Mouse (Mus musculus) T-helper 2 cell (primary cell): Measurements from ENCODE around the gene Sbf1.

ENCODE experiments used
- in situ Hi-C: fragments of 300-600 bp; cut with MboI, MseI; formaldehyde crosslinking; loops from one replicate; pipeline ENCODE4 v1.15.1; 2025; ENCODE audit warnings: high pct_unique_total_duplicates

The Sbf1 gene

GRCm38 (mm10) chr15:89322670-89323522, 7.8 kb upstream of the Sbf1 start, which contains the start of gene Adm2:
TSS of gene Adm2 (plus strand) at chr15:89322720.
- in situ Hi-C loops = no loop called here

DNA sequence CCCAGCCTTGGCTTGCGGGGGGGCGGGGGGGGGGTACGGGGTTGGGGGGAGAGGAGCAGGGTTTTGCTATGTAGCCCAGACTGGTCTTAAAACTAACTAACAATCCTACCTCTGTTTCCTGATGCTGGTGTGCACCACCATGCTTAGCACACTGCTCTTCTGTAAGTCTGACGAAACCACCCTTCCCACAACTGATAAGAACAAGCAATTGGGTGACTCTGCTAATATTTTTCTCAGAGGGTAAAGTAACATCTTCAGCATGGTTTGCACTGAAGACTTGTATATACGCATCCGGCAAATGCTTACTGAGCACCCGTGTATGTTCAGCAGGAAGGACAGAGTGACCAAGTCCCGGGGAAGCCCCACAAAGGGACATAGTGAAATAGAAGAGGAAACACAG, 6.2 kb upstream of the Sbf1 start:
- in situ Hi-C loops = no loop called here

- in situ Hi-C loops = no loop called here
Measured at GRCm38 (mm10) chr15:89316146-89316545, 1.0 kb upstream of the Sbf1 start.

GRCm38 (mm10) chr15:89314511-89315189, 461 bp downstream of the Sbf1 start:
- in situ Hi-C loops = no loop called here

DNA sequence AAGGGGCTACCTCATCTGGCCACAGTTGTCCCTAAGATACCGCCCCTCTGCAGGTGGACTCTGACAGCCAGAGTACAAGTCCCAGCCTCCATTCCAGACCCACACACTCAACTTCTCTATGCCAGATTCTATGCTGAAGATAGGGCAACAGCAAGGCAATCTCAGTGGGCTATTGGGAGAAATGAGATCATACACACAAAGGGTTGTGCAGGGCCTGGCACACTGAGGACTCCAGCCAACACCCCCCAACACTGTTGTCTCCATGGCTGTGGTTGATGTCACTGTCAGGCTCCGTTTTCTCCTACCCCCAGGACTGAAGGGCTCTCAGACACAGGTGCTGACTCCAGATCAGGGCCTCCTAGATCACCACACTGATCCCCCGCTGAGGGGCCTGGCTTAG, 1.0 kb downstream of the Sbf1 start:
- in situ Hi-C loops = no loop called here

GRCm38 (mm10) chr15:89313359-89313758, 1.8 kb downstream of the Sbf1 start:
- in situ Hi-C loops = no loop called here

DNA sequence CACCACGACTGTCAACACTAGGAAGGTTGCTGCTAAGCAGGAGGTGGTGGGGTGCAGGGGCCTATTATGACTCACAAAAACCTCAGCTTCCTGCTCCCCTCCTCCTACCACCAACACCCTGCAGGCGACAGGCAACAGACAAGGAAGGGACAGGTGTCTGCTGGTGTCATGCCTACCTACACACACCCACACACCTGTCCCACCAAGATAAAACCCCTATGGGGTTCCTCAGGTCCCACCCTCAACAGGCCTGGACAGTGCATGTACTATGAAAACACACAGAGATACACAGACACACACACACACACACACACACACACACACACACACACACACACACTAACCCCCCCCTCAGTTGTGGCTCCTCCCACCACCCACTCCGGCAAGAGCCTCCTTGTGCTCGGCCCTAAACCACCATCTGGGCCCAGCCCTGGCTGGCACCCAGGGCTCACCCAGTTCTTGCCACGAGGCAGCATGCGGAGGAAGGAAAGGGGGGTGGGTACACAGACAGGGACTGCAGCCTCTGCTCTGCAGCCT, 5.1 kb downstream of the Sbf1 start:
- in situ Hi-C loops = no loop called here

DNA sequence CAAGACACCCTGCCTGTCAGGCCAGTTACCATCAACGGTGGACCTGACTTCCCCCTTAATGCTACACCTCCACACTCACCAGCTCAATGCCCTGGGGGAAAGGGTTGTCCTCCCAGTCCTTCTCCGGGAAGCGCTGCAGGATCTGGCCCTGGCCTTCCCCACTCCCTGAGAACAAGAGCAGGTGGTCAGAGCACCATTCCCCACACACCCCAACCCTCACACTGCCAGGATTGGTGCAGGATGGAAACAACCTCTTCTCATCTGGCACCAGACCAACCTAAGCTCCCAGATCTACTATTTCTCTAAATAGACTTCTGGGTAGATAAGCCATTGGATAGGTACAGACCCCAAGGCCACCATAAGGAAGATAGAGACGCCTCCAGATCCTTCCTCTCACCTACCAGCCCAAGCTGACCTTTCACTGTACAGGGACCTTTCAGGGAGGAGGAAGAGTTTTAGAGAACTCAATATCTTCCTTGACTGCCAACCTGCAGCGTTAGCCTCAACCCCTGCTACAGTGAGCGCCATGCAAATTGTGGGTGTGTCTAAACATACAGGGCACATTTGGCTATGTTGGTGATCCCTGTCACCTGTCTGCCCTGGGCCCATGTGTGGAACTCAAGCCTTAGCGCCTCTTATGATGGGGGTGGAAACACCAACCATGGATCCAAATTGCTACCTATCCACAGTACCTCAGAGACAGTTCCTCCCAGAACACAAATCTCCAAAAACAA, 6.5 kb downstream of the Sbf1 start:
- in situ Hi-C loops = no loop called here

GRCm38 (mm10) chr15:89307461-89307860, 7.7 kb downstream of the Sbf1 start:
- in situ Hi-C loops = no loop called here

DNA sequence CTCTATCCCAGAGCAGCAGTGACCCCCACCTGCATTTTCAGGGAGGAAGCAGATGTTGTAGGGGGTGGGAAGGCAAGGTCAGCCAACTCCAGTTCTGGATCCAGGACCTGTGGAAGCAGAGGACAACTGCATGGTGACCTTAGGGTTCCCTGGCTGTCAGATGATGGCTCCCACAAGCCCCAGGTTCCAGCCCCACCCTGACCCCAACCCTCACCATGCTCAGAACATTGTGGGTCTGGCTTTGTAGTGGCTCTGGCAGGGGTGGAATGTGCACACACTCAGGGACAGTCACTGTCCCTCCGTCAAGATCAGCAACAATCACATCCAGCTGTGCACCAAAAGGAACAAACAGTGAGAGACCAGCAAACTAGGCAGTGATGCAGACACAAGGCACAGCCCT, 9.1 kb downstream of the Sbf1 start:
- in situ Hi-C loops = no loop called here

DNA sequence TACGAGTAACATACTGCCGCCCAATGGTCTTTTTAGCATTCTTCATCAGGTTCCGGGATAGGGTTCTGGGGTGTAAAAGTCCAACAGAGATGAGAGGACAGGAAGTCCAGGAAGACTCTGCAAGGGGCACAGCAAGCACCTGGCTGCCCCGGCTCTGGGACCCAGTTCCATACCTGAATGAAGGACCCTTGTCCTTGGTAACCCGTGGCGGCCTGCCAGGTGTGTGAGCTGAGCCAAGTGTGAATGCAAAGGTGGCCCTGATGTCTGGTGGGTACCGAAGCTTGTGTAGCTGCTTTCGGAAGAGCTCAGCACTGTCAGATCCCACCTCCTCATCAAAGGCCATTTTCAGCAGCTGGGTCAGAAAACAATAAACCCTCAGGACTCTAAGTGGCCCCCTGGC, 14.5 kb downstream of the Sbf1 start:
- in situ Hi-C loops = no loop called here

DNA sequence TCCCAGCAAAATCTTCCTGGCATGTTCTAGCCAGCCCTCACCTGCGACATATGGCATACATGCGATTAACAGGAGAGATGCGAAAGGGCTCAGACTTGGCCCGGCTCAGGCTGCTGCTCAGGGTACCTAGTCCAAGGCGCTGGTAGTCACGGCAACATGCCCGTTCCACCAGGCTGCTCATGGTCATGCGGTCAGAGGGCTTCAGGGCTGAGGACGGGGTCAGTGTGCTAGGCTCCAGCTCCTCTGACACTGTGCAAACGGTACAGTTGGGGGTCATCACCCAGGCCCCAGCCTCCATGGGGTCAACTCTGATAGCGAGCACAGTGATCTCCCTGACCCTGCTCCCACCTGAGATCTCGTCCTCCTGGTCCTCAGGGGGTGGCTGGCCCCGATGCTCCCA, 14.9 kb downstream of the Sbf1 start:
- in situ Hi-C loops = no loop called here

- in situ Hi-C loops = no loop called here
Measured at GRCm38 (mm10) chr15:89297695-89298094, 17.4 kb downstream of the Sbf1 start.

DNA sequence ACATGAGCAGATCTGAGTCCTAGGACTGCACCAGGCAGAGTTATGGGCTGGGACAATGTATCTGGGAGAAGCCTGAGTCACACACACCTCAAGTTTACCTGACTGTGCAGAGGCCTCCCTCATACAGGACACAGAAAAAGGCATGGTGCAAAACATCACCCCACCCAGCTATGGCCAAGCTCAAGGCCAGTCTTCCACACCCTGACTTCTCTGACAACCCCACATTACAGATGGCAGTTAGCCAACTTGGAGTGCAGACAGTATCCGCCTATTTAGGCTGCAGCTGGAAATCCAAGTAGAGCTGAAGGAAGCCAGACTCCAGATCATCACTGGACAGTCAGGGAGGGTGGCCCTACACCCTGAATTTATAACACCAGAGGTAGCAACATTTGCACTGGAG, 18.6 kb downstream of the Sbf1 start:
- in situ Hi-C loops = no loop called here

GRCm38 (mm10) chr15:89295580-89296165, 19.4 kb downstream of the Sbf1 start:
- in situ Hi-C loops = no loop called here

GRCm38 (mm10) chr15:89293778-89294177, 21.3 kb downstream of the Sbf1 start:
- in situ Hi-C loops = no loop called here

GRCm38 (mm10) chr15:89292795-89293194, 22.3 kb downstream of the Sbf1 start:
- in situ Hi-C loops = no loop called here

- in situ Hi-C loops = no loop called here
Measured at GRCm38 (mm10) chr15:89291521-89291920, 23.6 kb downstream of the Sbf1 start.

DNA sequence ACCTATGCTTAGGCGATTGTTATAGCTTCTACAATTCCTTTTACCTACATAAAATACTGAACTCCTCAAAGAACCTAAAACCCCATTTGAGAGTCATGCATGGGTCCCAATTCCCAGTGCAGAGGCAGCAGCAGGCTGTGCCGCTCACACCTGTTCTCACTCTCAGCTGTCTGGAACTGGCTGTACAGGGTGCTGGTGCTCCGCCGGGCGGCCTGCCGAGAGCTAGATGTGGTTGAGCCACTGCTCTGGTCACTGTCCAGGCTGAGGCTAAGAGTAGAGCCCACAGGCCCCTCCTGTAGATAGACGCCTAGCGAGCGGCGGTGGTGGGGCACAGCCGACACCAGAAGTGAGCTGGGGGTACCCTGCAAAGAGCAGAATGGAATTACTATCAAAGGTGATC, 25.7 kb downstream of the Sbf1 start:
- in situ Hi-C loops = no loop called here

DNA sequence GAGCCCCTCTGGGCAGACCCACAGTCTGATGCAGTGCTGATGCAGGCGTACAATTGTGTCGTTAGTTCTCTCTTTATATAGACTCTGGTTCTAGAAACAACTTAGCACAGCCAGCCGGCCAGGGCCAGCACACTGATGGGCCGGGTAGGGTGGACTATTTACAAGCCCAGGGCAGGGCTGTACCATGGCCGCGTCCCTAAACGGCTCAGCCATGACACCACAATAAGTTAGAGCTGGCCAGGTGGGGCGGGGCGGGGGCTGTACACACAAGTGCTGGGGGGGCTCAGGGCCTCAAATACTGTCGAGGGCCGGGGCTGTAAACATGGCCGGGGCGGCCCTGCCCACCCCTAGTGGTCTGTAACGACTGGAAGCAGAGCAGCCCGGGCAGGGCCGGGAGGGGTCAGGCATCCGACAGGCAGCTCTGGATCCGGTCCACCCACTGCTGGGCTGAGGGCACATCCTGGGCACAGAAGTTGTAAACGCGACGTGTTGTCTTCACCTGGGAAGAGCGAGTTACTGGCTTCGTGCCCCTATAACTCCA, 26.8 kb downstream of the Sbf1 start:
- in situ Hi-C loops = no loop called here

DNA sequence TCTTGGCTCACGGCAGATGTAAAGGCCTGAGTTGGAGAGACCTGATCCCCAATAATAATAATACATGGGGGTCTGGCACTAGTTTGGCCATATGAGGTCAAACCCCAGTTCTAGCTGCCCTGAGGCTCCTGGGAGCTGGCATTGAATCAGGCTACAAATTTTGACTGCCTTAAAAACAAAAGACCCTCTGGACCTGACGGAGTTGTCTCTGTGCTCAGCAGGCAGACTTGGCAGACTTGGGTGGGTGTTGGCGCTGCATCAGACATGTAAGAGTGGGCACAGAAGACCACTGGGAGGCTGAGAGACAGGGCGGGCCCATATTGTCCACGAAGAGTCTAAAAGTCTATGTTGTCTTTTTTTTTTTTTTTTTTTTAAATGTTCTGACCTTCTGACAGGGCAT, 28.5 kb downstream of the Sbf1 start:
- in situ Hi-C loops = no loop called here

- in situ Hi-C loops = no loop called here
Measured at GRCm38 (mm10) chr15:89286114-89286513, 29.0 kb downstream of the Sbf1 start.
